Mouse (Mus musculus) 3T3-L1 (cell line): ENCODE data around the gene Trmt13.
A peak's percentile ranks its signal among the peaks of the same experiment; 100 is the strongest.
"Not testable (repeated sequence)": the region's sequence is repeated elsewhere in the genome, so short reads cannot be mapped to it uniquely, and the experiment has no call there.

ENCODE experiments used
- DNase-seq: peaks from one replicate; pipeline ENCODE4 v3.0.0-alpha.2; 2015; ENCODE audit warnings: low read depth, low spot score

Trmt13 gene

GRCm38 (mm10) chr3:116634091-116634490 is 19.7 kb upstream of the Trmt13 start:
- DNase-seq: no peak

GRCm38 (mm10) chr3:116632971-116633370 is 18.6 kb upstream of the Trmt13 start:
- DNase-seq: no peak

- no peak for DNase-seq
These were observed 17.1 kb upstream of the Trmt13 start for GRCm38 (mm10) chr3:116631459-116631858.

- no peak for DNase-seq
These were observed 8.3 kb upstream of the Trmt13 start for GRCm38 (mm10) chr3:116622641-116623040.

GRCm38 (mm10) chr3:116620636-116621370 is 6.4 kb upstream of the Trmt13 start:
- no peak for DNase-seq

- no peak for DNase-seq
These were observed 4.5 kb upstream of the Trmt13 start for GRCm38 (mm10) chr3:116618855-116619254.

- DNase-seq: no peak
These were observed 1.1 kb upstream of the Trmt13 start for GRCm38 (mm10) chr3:116615318-116616068.

GRCm38 (mm10) chr3:116604570-116604969 is 9.8 kb downstream of the Trmt13 start:
- no peak for DNase-seq

GRCm38 (mm10) chr3:116601781-116602180 is 12.6 kb downstream of the Trmt13 start:
- DNase-seq: no peak

- DNase-seq: no peak
These were observed 13.4 kb downstream of the Trmt13 start for GRCm38 (mm10) chr3:116601005-116601404.

- DNase-seq: no peak
These were observed 14.7 kb downstream of the Trmt13 start for GRCm38 (mm10) chr3:116599705-116600104.

- DNase-seq: no peak
These were observed 18.8 kb downstream of the Trmt13 start for GRCm38 (mm10) chr3:116595603-116595991.

- peak; percentile 98 for DNase-seq
These were observed 19.4 kb downstream of the Trmt13 start, which contains the start of gene Sass6 for GRCm38 (mm10) chr3:116594728-116595602. TSS of gene Sass6 (plus strand) at chr3:116594982.

- DNase-seq: no peak
These were observed 20.2 kb downstream of the Trmt13 start for GRCm38 (mm10) chr3:116594076-116594727.

- no peak for DNase-seq
These were observed 32.2 kb downstream of the Trmt13 start for GRCm38 (mm10) chr3:116582201-116582600.

GRCm38 (mm10) chr3:116577286-116577685 is 37.1 kb downstream of the Trmt13 start:
- peak; percentile 21 for DNase-seq

GRCm38 (mm10) chr3:116570628-116571027 is 43.8 kb downstream of the Trmt13 start:
- DNase-seq: no peak

- no peak for DNase-seq
These were observed 51.3 kb downstream of the Trmt13 start for GRCm38 (mm10) chr3:116563095-116563492.

- peak; percentile 36 for DNase-seq
These were observed 51.8 kb downstream of the Trmt13 start, which contains the start of gene Lrrc39 for GRCm38 (mm10) chr3:116562408-116563094. TSS of gene Lrrc39 (plus strand) at chr3:116562973.

GRCm38 (mm10) chr3:116561315-116561714 is 53.1 kb downstream of the Trmt13 start:
- not testable (repeated sequence) for DNase-seq

- DNase-seq: peak; percentile 68
These were observed 63.0 kb downstream of the Trmt13 start for GRCm38 (mm10) chr3:116551362-116551761.
